ENCODE assay signal across 9 mouse cellular contexts in the genomic region with DNA sequence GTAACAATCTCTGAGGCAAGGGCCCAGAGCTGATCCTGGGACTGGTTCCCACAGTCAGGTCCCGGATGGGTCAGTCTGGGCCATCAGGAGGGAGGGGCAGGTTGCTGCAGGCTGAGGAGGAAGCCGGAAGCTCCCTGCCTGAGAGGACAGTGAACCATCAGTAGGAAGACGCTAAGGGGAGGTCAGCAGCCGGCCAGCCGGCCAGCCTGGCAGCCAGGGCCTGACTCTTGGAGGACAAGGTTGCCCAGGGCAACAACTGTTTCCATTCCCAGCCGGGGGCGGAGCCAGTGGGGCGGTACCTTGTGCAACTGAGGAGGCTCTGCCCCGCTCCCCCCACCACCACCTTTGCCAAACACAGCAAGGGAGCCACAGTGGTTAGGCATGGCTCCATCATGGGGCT. TPM values are rescaled to one million over a fixed set of nuclear protein-coding genes. Genes with fewer than 3 reads are reported as not detected.
DNase-seq lines count a peak whose midpoint lies in the region; ATAC-seq lines count a peak whose summit lies in the region.
"Had no signal": no experiment of that assay in that cellular context is flagged by ENCODE, and none has a peak within 500 bp of the region (broad histone marks: within the 10 kb centered on the region; RNA-seq: fewer than 3 reads in every experiment).

No protein-coding gene starts in this region.

- H3K4me3 ChIP-seq in forebrain, embryonic 12.5 days (replicated peaks) = no peak overlapping the region
- H3K4me3 ChIP-seq in midbrain, embryonic 13.5 days (replicated peaks) = no peak overlapping the region

- peak; percentile 58 to 64 for DNase-seq in urinary bladder, postnatal 4 days (ENCODE audit: low spot score in 2 of 2)
- no peak for DNase-seq in urinary bladder, adult 18-20 months (ENCODE audit: low spot score in 2 of 2)
- peak; percentile 81 for DNase-seq in heart, postnatal 25 days (ENCODE audit: low spot score)
- peak; percentile 83 to 85 for DNase-seq in kidney, postnatal 36 days
- DNase-seq in T-cell, adult 2 months (ENCODE audit: low spot score) = no peak
- DNase-seq in layer of hippocampus, postnatal 36 days = no peak

- WGBS in forebrain, embryonic 12.5 days = 6% methylated on average over 9 of the region's 9 CpGs
- WGBS in midbrain, embryonic 13.5 days = 4% methylated on average over 9 of the region's 9 CpGs

- no peak overlapping the region for H3K9ac ChIP-seq in forebrain, embryonic 12.5 days
- H3K9ac ChIP-seq in midbrain, embryonic 13.5 days (replicated peaks) = no peak overlapping the region

- ATAC-seq in forebrain, embryonic 12.5 days (ENCODE audit: low FRiP score) = 0 out of 2 replicates have a peak, but pooled peaks have one; percentile 20
- peak; percentile 53; the same call in 1 of the 2 replicates for ATAC-seq in midbrain, embryonic 13.5 days

- intact Hi-C loops in heart, postnatal 25 days (cut with DNase I) = no loop called here

- H3K27ac ChIP-seq in forebrain, embryonic 12.5 days = no peak overlapping the region
- no peak overlapping the region for H3K27ac ChIP-seq in midbrain, embryonic 13.5 days

- no peaks in the 10 kb centered on the region for H3K9me3 ChIP-seq in forebrain, embryonic 12.5 days
- no peaks in the 10 kb centered on the region for H3K9me3 ChIP-seq in midbrain, embryonic 13.5 days

- 0 out of 2 replicates have a peak, but pooled peaks cover 5% of the 10 kb centered on the region for H3K27me3 ChIP-seq in forebrain, embryonic 12.5 days
- H3K27me3 ChIP-seq in midbrain, embryonic 13.5 days = 0 out of 2 replicates have a peak, but pooled peaks cover 8% of the 10 kb centered on the region

- no peaks in the 10 kb centered on the region for H3K36me3 ChIP-seq in forebrain, embryonic 12.5 days (replicated peaks)
- H3K36me3 ChIP-seq in midbrain, embryonic 13.5 days = no peaks in the 10 kb centered on the region

- H3K4me1 ChIP-seq in forebrain, embryonic 12.5 days = peaks cover 12% of the 10 kb centered on the region
- H3K4me1 ChIP-seq in midbrain, embryonic 13.5 days (replicated peaks) = peaks cover 10% of the 10 kb centered on the region

- no peak overlapping the region for H3K4me2 ChIP-seq in forebrain, embryonic 12.5 days
- H3K4me2 ChIP-seq in midbrain, embryonic 13.5 days (replicated peaks) = no peak overlapping the region

RNA-seq across cellular contexts. Expression of a gene that starts 5.1 kb away (rescaled TPM):
- 0.47 and 1.0 TPM in 2 replicates for polyA plus RNA-seq in forebrain, embryonic 12.5 days (2016; fragmentation: Nextera tagmentation; extraction: Ambion mirVana)
- 10 to 100 TPM; 45.5 to 49.2 TPM for total RNA-seq in heart, postnatal 25 days (2021)
- 2.0 and 2.1 TPM in 2 replicates for polyA plus RNA-seq in midbrain, embryonic 13.5 days (2015; fragmentation: Nextera tagmentation; extraction: Ambion mirVana)
- 1 to 10 TPM; 7.8 to 9.2 TPM for total RNA-seq in layer of hippocampus, postnatal 36 days (2021)

RNA-seq across cellular contexts. Expression of a gene that starts 25.6 kb away (rescaled TPM):
- polyA plus RNA-seq in forebrain, embryonic 12.5 days (2016; fragmentation: Nextera tagmentation; extraction: Ambion mirVana) = 0.06 and 0.08 TPM in 2 replicates
- under 1 TPM; 0.06 to 0.16 TPM for total RNA-seq in heart, postnatal 25 days (2021)
- 0.08 and 0.47 TPM in 2 replicates for polyA plus RNA-seq in midbrain, embryonic 13.5 days (2015; fragmentation: Nextera tagmentation; extraction: Ambion mirVana)
- total RNA-seq in layer of hippocampus, postnatal 36 days (2021) = 1 to 10 TPM; 3.6 to 3.7 TPM

RNA-seq across cellular contexts. Expression of a gene that starts 38.7 kb away (rescaled TPM):
- 0.26 and 0.87 TPM in 2 replicates for polyA plus RNA-seq in forebrain, embryonic 12.5 days (2016; fragmentation: Nextera tagmentation; extraction: Ambion mirVana)
- total RNA-seq in heart, postnatal 25 days (2021) = not detected
- not detected in 2 replicates for polyA plus RNA-seq in midbrain, embryonic 13.5 days (2015; fragmentation: Nextera tagmentation; extraction: Ambion mirVana)
- total RNA-seq in layer of hippocampus, postnatal 36 days (2021) = 1 to 10 TPM; 1.5 to 1.6 TPM

RNA-seq across cellular contexts. Expression of a gene that starts 48.5 kb away (rescaled TPM):
- 0.09 and 0.13 TPM in 2 replicates for polyA plus RNA-seq in forebrain, embryonic 12.5 days (2016; fragmentation: Nextera tagmentation; extraction: Ambion mirVana)
- not detected for total RNA-seq in heart, postnatal 25 days (2021)
- not detected in 2 replicates for polyA plus RNA-seq in midbrain, embryonic 13.5 days (2015; fragmentation: Nextera tagmentation; extraction: Ambion mirVana)
- total RNA-seq in layer of hippocampus, postnatal 36 days (2021) = under 1 TPM in 1 of 2 experiments, not detected in 1; 0.46 TPM
- polyA plus RNA-seq: spleen, adult 2 months had no signal

RNA-seq across cellular contexts. Expression of a gene that starts 56.1 kb away (rescaled TPM):
- polyA plus RNA-seq in forebrain, embryonic 12.5 days (2016; fragmentation: Nextera tagmentation; extraction: Ambion mirVana) = 14.7 and 15.9 TPM in 2 replicates
- total RNA-seq in heart, postnatal 25 days (2021) = 1 to 10 TPM; 2.9 to 4.2 TPM
- 14.9 and 15.1 TPM in 2 replicates for polyA plus RNA-seq in midbrain, embryonic 13.5 days (2015; fragmentation: Nextera tagmentation; extraction: Ambion mirVana)
- 10 to 100 TPM; 11.5 to 11.7 TPM for total RNA-seq in layer of hippocampus, postnatal 36 days (2021)

Comparison
In these comparisons a context has a peak if more than half of its experiments do, and no peak if none do; other contexts are left out.
1. DNase-seq: peak in urinary bladder, postnatal 4 days (2 of 2), heart, postnatal 25 days (single experiment) and kidney, postnatal 36 days (2 of 2); none in urinary bladder, adult 18-20 months (0 of 2), T-cell, adult 2 months (single experiment) and layer of hippocampus, postnatal 36 days (0 of 2).
2. RNA of a gene that starts 5.1 kb away (total RNA-seq): 45.5 to 49.2 TPM in heart, postnatal 25 days; 7.8 to 9.2 TPM in layer of hippocampus, postnatal 36 days; every median in the first group is over 4 times any median in the second.